Mouse (Mus musculus): ENCODE measurements around the gene Mllt1.

- TF ChIP-seq CTCF (IDR thresholded peaks at IDR 0.05; ENCODE audit: low read depth) = no peak
- no peak for TF ChIP-seq EP300 (optimal IDR thresholded peaks at IDR 0.05)
Measured at GRCm38 (mm10) chr17:56982013-56982412, 46.8 kb upstream of the Mllt1 start, which contains the start of gene Acer1.

Data from stomach, postnatal 0 days (tissue).